Mouse (Mus musculus) kidney, embryonic 16.5 days (tissue): ENCODE data around the gene Smim27. TPM values are rescaled to one million over a fixed set of nuclear protein-coding genes. Genes with fewer than 3 reads are reported as not detected.

ENCODE experiments used
- ATAC-seq: fragments of 200-750 bp; cut with Nextera tagmentation; 2 replicates; pipeline ENCODE4 v1.8.0; 2017; ENCODE audit warnings: moderate TSS enrichment; ENCODE audit not compliant: low FRiP score, low TSS enrichment
- H3K27ac ChIP-seq: fragments of 300-500 bp; sonication (generic); 2 replicates; pipeline ENCODE4 v1.5.1; 2014; ENCODE audit warnings: low read length
- H3K27me3 ChIP-seq: fragments of 300-500 bp; sonication (generic); 2 replicates; pipeline ENCODE4 v1.6.1; 2014; ENCODE audit warnings: low read length, control low read depth, mixed read lengths; ENCODE audit not compliant: insufficient read depth
- H3K36me3 ChIP-seq: fragments of 300-500 bp; sonication (generic); 2 replicates; pipeline ENCODE4 v1.6.1; 2014; ENCODE audit warnings: low read length, control low read depth, mixed read lengths; ENCODE audit not compliant: insufficient read depth
- H3K4me1 ChIP-seq: fragments of 300-500 bp; sonication (generic); 2 replicates; pipeline ENCODE4 v1.6.1; 2014; ENCODE audit warnings: low read length, control low read depth, mixed read lengths; ENCODE audit not compliant: insufficient read depth
- H3K4me2 ChIP-seq: fragments of 300-500 bp; sonication (generic); replicated peaks from 2 replicates; pipeline ENCODE4 v1.6.1; 2014; ENCODE audit warnings: low read depth, low read length
- H3K4me3 ChIP-seq: fragments of 300-500 bp; sonication (generic); 2 replicates; pipeline ENCODE4 v1.5.1; 2014; ENCODE audit warnings: mild to moderate bottlenecking, low read length
- H3K9ac ChIP-seq: fragments of 300-500 bp; sonication (generic); replicated peaks from 2 replicates; pipeline ENCODE4 v1.6.1; 2014; ENCODE audit warnings: low read length
- H3K9me3 ChIP-seq: fragments of 300-500 bp; sonication (generic); 2 replicates; pipeline ENCODE4 v1.6.1; 2016; ENCODE audit warnings: low read length, control low read depth
- WGBS: fragments of 180-500 bp; shearing (Covaris S2); extraction: QIAGEN DNeasy Blood & Tissue Kit; methylation state at CpG from one replicate; pipeline ENCODE4 v1.1.7; 2014; 5-methylcytosine and 5-hydroxymethylcytosine counted together
- polyA plus RNA-seq: library from polyadenylated mRNA; unstranded; fragments of >200 nt; fragmentation: Nextera tagmentation; extraction: Ambion mirVana; gene quantifications from 2 replicates; pipeline ENCODE4 v1.2.1, GENCODE M21; 2015

Smim27 gene
- polyA plus RNA-seq, 1 experiment from 2014 or later: 30.1 TPM

DNA sequence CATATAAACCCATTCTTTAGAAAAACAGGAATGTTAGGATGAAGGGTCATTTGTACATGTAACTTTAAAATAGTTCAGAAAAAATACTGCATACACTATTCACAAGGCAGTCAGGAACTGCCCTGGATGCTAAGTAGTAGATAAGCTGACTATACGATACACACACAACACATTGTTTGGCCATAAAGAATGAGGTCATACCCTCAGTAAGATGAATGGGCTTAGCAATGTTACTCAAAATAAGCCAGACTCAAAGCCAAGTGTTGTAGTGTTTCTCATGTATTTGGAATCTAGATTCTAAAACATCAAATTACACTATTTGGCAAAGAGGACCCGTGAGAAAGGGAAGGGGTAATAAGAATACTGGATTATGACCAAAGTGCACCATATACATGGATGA is 15.6 kb upstream of the Smim27 start:
- Histone ChIP-seq H3K4me3 (no peak overlapping the region), H3K4me2 (no peak overlapping the region), H3K9me3 (no peaks in the 10 kb centered on the region), H3K9ac (no peak overlapping the region), H3K27me3 (no peaks in the 10 kb centered on the region), H3K27ac (no peak overlapping the region), H3K4me1 (no peaks in the 10 kb centered on the region), H3K36me3 (0 out of 2 replicates have a peak, but pooled peaks cover 4% of the 10 kb centered on the region)
- WGBS: 75% methylated on average over 2 of the region's 2 CpGs
- ATAC-seq: no peak

- Histone ChIP-seq H3K36me3 (peaks cover 10% of the 10 kb centered on the region; the same call in 1 of the 2 replicates), H3K4me2 (no peak overlapping the region), H3K9me3 (no peaks in the 10 kb centered on the region), H3K27ac (no peak overlapping the region), H3K4me1 (no peaks in the 10 kb centered on the region), H3K9ac (no peak overlapping the region), H3K27me3 (no peaks in the 10 kb centered on the region), H3K4me3 (no peak overlapping the region)
- no peak for ATAC-seq
- 83% methylated on average over 8 of the region's 8 CpGs for WGBS
These were observed 14.8 kb upstream of the Smim27 start for GRCm38 (mm10) chr4:40254385-40255103.

- no peak for ATAC-seq
- H3K36me3 ChIP-seq: peaks cover 36% of the 10 kb centered on the region
- 63% methylated on average over 1 of the region's 1 CpGs for WGBS
- no peak overlapping the region for H3K4me2 ChIP-seq
- H3K27ac ChIP-seq: no peak overlapping the region
- peaks cover 23% of the 10 kb centered on the region for H3K4me1 ChIP-seq
- no peak overlapping the region for H3K9ac ChIP-seq
- no peaks in the 10 kb centered on the region for H3K9me3 ChIP-seq
- no peak overlapping the region for H3K4me3 ChIP-seq
- H3K27me3 ChIP-seq: no peaks in the 10 kb centered on the region
These were observed 5.1 kb upstream of the Smim27 start for GRCm38 (mm10) chr4:40264321-40264720.

- peak overlapping the region; percentile 84 for H3K4me3 ChIP-seq
- ATAC-seq: peak; percentile 0; the same call in 1 of the 2 replicates
- no peaks in the 10 kb centered on the region for H3K27me3 ChIP-seq
- H3K9ac ChIP-seq: peak overlapping the region; percentile 90
- peak overlapping the region; percentile 100 for H3K27ac ChIP-seq
- 50% methylated on average over 7 of the region's 7 CpGs for WGBS
- H3K9me3 ChIP-seq: no peaks in the 10 kb centered on the region
- H3K4me2 ChIP-seq: peak overlapping the region; percentile 89
- H3K36me3 ChIP-seq: peaks cover 9% of the 10 kb centered on the region
- peaks cover 23% of the 10 kb centered on the region for H3K4me1 ChIP-seq
These were observed 1.7 kb upstream of the Smim27 start for GRCm38 (mm10) chr4:40267681-40268080.

GRCm38 (mm10) chr4:40268204-40268813 is 1.1 kb upstream of the Smim27 start:
- H3K4me1 ChIP-seq: peaks cover 23% of the 10 kb centered on the region
- peak overlapping the region; percentile 84 for H3K4me3 ChIP-seq
- H3K27me3 ChIP-seq: no peaks in the 10 kb centered on the region
- WGBS: under 1% methylated on average over 48 of the region's 50 CpGs
- no peaks in the 10 kb centered on the region for H3K9me3 ChIP-seq
- H3K36me3 ChIP-seq: peaks cover 7% of the 10 kb centered on the region; the same call in 1 of the 2 replicates
- peak overlapping the region; percentile 100 for H3K27ac ChIP-seq
- ATAC-seq: peak; percentile 81
- peak overlapping the region; percentile 89 for H3K4me2 ChIP-seq
- H3K9ac ChIP-seq: peak overlapping the region; percentile 90

GRCm38 (mm10) chr4:40268835-40269234 is 544 bp upstream of the Smim27 start:
- Histone ChIP-seq H3K4me3 (peak overlapping the region; percentile 84), H3K27me3 (no peaks in the 10 kb centered on the region), H3K4me2 (peak overlapping the region; percentile 89), H3K9me3 (no peaks in the 10 kb centered on the region), H3K36me3 (peaks cover 9% of the 10 kb centered on the region; the same call in 1 of the 2 replicates), H3K4me1 (peaks cover 23% of the 10 kb centered on the region), H3K9ac (peak overlapping the region; percentile 90), H3K27ac (peak overlapping the region; percentile 100)
- no peak; the same call in 1 of the 2 replicates for ATAC-seq
- 0% methylated on average over 16 of the region's 16 CpGs for WGBS

DNA sequence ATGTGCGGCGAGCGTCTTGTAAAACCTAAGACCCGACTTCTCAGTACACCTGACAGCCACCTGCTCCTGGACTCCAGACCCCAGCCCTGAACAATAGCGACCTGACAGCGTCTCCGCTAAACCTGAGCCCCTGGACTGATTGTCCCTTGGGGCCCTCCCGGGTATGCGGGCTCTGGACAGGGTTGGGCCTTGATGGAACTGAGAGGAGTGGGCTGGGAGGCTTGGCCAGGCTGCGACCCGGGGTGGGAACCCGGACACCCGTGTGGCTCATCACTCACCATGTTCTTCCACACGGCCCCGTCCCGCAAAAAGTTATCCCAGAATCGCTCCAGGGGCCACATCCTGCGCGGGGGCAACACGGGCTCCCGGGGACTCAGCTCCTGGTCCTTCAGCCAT is 9.5 kb downstream of the Smim27 start:
- peaks cover 11% of the 10 kb centered on the region; the same call in 1 of the 2 replicates for H3K36me3 ChIP-seq
- peaks cover 12% of the 10 kb centered on the region for H3K4me1 ChIP-seq
- H3K9ac ChIP-seq: peak overlapping the region; percentile 86
- ATAC-seq: peak; percentile 67; the same call in 1 of the 2 replicates
- under 1% methylated on average over 21 of the region's 21 CpGs for WGBS
- peak overlapping the region; percentile 86 for H3K4me2 ChIP-seq
- peak overlapping the region; percentile 88 for H3K27ac ChIP-seq
- H3K9me3 ChIP-seq: no peaks in the 10 kb centered on the region
- peak overlapping the region; percentile 83 for H3K4me3 ChIP-seq
- no peaks in the 10 kb centered on the region for H3K27me3 ChIP-seq

GRCm38 (mm10) chr4:40279276-40279900 is 10.0 kb downstream of the Smim27 start, which contains the start of gene Ndufb6:
Gene Ndufb6, minus strand, starts transcription at chr4:40279421.
- peaks cover 12% of the 10 kb centered on the region for H3K4me1 ChIP-seq
- peak within 1 kb of the TSS; percentile 88 for H3K27ac ChIP-seq
- H3K9me3 ChIP-seq: no peaks in the 10 kb centered on the region
- H3K4me3 ChIP-seq: peak within 1 kb of the TSS; percentile 83
- peak; percentile 98 for ATAC-seq
- peaks cover 10% of the 10 kb centered on the region; the same call in 1 of the 2 replicates for H3K36me3 ChIP-seq
- WGBS: under 1% methylated on average over 36 of the region's 36 CpGs
- H3K4me2 ChIP-seq: peak within 1 kb of the TSS; percentile 86
- H3K9ac ChIP-seq: peak within 1 kb of the TSS; percentile 86
- no peaks in the 10 kb centered on the region for H3K27me3 ChIP-seq

GRCm38 (mm10) chr4:40285582-40285981 is 16.2 kb downstream of the Smim27 start:
- no peak for ATAC-seq
- no peaks in the 10 kb centered on the region for H3K4me1 ChIP-seq
- no peak overlapping the region for H3K4me3 ChIP-seq

More at GRCm38 (mm10) chr4:40285582-40285981, 16.2 kb downstream of the Smim27 start:
- Histone ChIP-seq H3K27me3 (no peaks in the 10 kb centered on the region), H3K9ac (no peak overlapping the region), H3K9me3 (peaks cover 2% of the 10 kb centered on the region; the same call in 1 of the 2 replicates), H3K4me2 (no peak overlapping the region), H3K36me3 (no peaks in the 10 kb centered on the region), H3K27ac (no peak overlapping the region)
- 20% methylated on average over 4 of the region's 4 CpGs for WGBS
